Mouse (Mus musculus): ENCODE measurements around the gene Coro1a. TPM values are rescaled to one million over a fixed set of nuclear protein-coding genes. Genes with fewer than 3 reads are reported as not detected.

Gene Coro1a
- polyA plus RNA-seq (2012; rRNA removed) = 114 and 157 TPM in 2 replicates

GRCm38 (mm10) chr7:126707442-126708174 is at the start of gene Coro1a:
Gene Coro1a (minus strand): TSS chr7:126707787.
- Histone ChIP-seq H3K27ac (ENCODE audit: insufficient read depth, low read depth, low read length) (peak within 1 kb of the TSS; percentile 47; the same call in 1 of the 2 replicates), H3K4me1 (ENCODE audit: control insufficient read depth, insufficient read depth, insufficient read length, low read length) (peaks cover 2% of the 10 kb centered on the region; the same call in 1 of the 2 replicates), H3K27me3 (ENCODE audit: control insufficient read depth, insufficient read depth, low read length) (no peaks in the 10 kb centered on the region), H3K4me3 (ENCODE audit: low read depth, low read length) (no peak within 1 kb of the TSS), H3K36me3 (ENCODE audit: control insufficient read depth, insufficient read depth, low read length) (no peaks in the 10 kb centered on the region)
- no peak for TF ChIP-seq CTCF (IDR thresholded peaks at IDR 0.05; ENCODE audit: extremely low read depth, insufficient read length, insufficient replicate concordance, low read depth, low read length)
- no peak for TF ChIP-seq POLR2A (IDR thresholded peaks at IDR 0.05; ENCODE audit: low read depth, low read length)
- WGBS = 83% methylated on average over 19 of the region's 19 CpGs

GRCm38 (mm10) chr7:126754866-126755265 is 47.3 kb upstream of the Coro1a start:
- H3K27ac ChIP-seq (ENCODE audit: insufficient read depth, low read depth, low read length) = peak overlapping the region; percentile 49
- WGBS = under 1% methylated on average over 9 of the region's 9 CpGs

GRCm38 (mm10) chr7:126749582-126750343 is 42.2 kb upstream of the Coro1a start:
- Histone ChIP-seq H3K36me3 (ENCODE audit: control insufficient read depth, insufficient read depth, low read length) (no peaks in the 10 kb centered on the region), H3K4me1 (ENCODE audit: control insufficient read depth, insufficient read depth, insufficient read length, low read length) (peaks cover 13% of the 10 kb centered on the region), H3K27ac (ENCODE audit: insufficient read depth, low read depth, low read length) (no peak overlapping the region), H3K4me3 (ENCODE audit: low read depth, low read length) (no peak overlapping the region), H3K27me3 (ENCODE audit: control insufficient read depth, insufficient read depth, low read length) (no peaks in the 10 kb centered on the region)
- 73% methylated on average over 17 of the region's 17 CpGs for WGBS
- TF ChIP-seq POLR2A (IDR thresholded peaks at IDR 0.05; ENCODE audit: low read depth, low read length) (no peak), CTCF (IDR thresholded peaks at IDR 0.05; ENCODE audit: extremely low read depth, insufficient read length, insufficient replicate concordance, low read depth, low read length) (no peak)

More at GRCm38 (mm10) chr7:126754866-126755265, 47.3 kb upstream of the Coro1a start:
- Histone ChIP-seq H3K27me3 (ENCODE audit: control insufficient read depth, insufficient read depth, low read length) (no peaks in the 10 kb centered on the region), H3K4me3 (ENCODE audit: low read depth, low read length) (no peak overlapping the region), H3K36me3 (ENCODE audit: control insufficient read depth, insufficient read depth, low read length) (no peaks in the 10 kb centered on the region), H3K4me1 (ENCODE audit: control insufficient read depth, insufficient read depth, insufficient read length, low read length) (peaks cover 7% of the 10 kb centered on the region; the same call in 1 of the 2 replicates)
- TF ChIP-seq POLR2A (IDR thresholded peaks at IDR 0.05; ENCODE audit: low read depth, low read length) (no peak), CTCF (IDR thresholded peaks at IDR 0.05; ENCODE audit: extremely low read depth, insufficient read length, insufficient replicate concordance, low read depth, low read length) (peak; percentile 96)

GRCm38 (mm10) chr7:126748824-126749223 is 41.2 kb upstream of the Coro1a start:
- Histone ChIP-seq H3K27ac (ENCODE audit: insufficient read depth, low read depth, low read length) (peak overlapping the region; percentile 95), H3K4me1 (ENCODE audit: control insufficient read depth, insufficient read depth, insufficient read length, low read length) (peaks cover 11% of the 10 kb centered on the region), H3K27me3 (ENCODE audit: control insufficient read depth, insufficient read depth, low read length) (no peaks in the 10 kb centered on the region), H3K4me3 (ENCODE audit: low read depth, low read length) (no peak overlapping the region), H3K36me3 (ENCODE audit: control insufficient read depth, insufficient read depth, low read length) (no peaks in the 10 kb centered on the region)
- 18% methylated on average over 7 of the region's 7 CpGs for WGBS
- TF ChIP-seq POLR2A (IDR thresholded peaks at IDR 0.05; ENCODE audit: low read depth, low read length) (no peak), CTCF (IDR thresholded peaks at IDR 0.05; ENCODE audit: extremely low read depth, insufficient read length, insufficient replicate concordance, low read depth, low read length) (no peak)

- H3K4me3 ChIP-seq (ENCODE audit: low read depth, low read length) = peak overlapping the region; percentile 17; the same call in 1 of the 2 replicates
- TF ChIP-seq POLR2A (IDR thresholded peaks at IDR 0.05; ENCODE audit: low read depth, low read length) (no peak), CTCF (IDR thresholded peaks at IDR 0.05; ENCODE audit: extremely low read depth, insufficient read length, insufficient replicate concordance, low read depth, low read length) (no peak)
Measured at GRCm38 (mm10) chr7:126746798-126747197, 39.2 kb upstream of the Coro1a start.

GRCm38 (mm10) chr7:126746066-126746465 is 38.5 kb upstream of the Coro1a start:
- Histone ChIP-seq H3K4me3 (ENCODE audit: low read depth, low read length) (peak overlapping the region; percentile 19), H3K4me1 (ENCODE audit: control insufficient read depth, insufficient read depth, insufficient read length, low read length) (peaks cover 11% of the 10 kb centered on the region), H3K27ac (ENCODE audit: insufficient read depth, low read depth, low read length) (peak overlapping the region; percentile 81), H3K27me3 (ENCODE audit: control insufficient read depth, insufficient read depth, low read length) (no peaks in the 10 kb centered on the region), H3K36me3 (ENCODE audit: control insufficient read depth, insufficient read depth, low read length) (no peaks in the 10 kb centered on the region)
- 57% methylated on average over 12 of the region's 12 CpGs for WGBS
- TF ChIP-seq CTCF (IDR thresholded peaks at IDR 0.05; ENCODE audit: extremely low read depth, insufficient read length, insufficient replicate concordance, low read depth, low read length) = no peak
- TF ChIP-seq POLR2A (IDR thresholded peaks at IDR 0.05; ENCODE audit: low read depth, low read length) = no peak

More at GRCm38 (mm10) chr7:126746798-126747197, 39.2 kb upstream of the Coro1a start:
- H3K27ac ChIP-seq (ENCODE audit: insufficient read depth, low read depth, low read length) = peak overlapping the region; percentile 81
- 7% methylated on average over 6 of the region's 6 CpGs for WGBS
- no peaks in the 10 kb centered on the region for H3K36me3 ChIP-seq (ENCODE audit: control insufficient read depth, insufficient read depth, low read length)
- no peaks in the 10 kb centered on the region for H3K27me3 ChIP-seq (ENCODE audit: control insufficient read depth, insufficient read depth, low read length)
- peaks cover 11% of the 10 kb centered on the region for H3K4me1 ChIP-seq (ENCODE audit: control insufficient read depth, insufficient read depth, insufficient read length, low read length)

Data from small intestine, adult 2 months (tissue).